Mouse (Mus musculus) olfactory bulb, adult 2 months (tissue): ENCODE data around the gene Smc6.

Experiments
- CTCF ChIP-seq: fragments of 200-500 bp; IDR thresholded peaks from 2 replicates; pipeline ENCODE4 v1.5.1; 2012; ENCODE audit warnings: low read depth, mild to moderate bottlenecking, low read length, moderate library complexity; ENCODE audit not compliant: insufficient read depth
- POLR2A ChIP-seq: fragments of 200-500 bp; IDR thresholded peaks from 2 replicates; pipeline ENCODE4 v1.6.1; 2012; ENCODE audit warnings: mild to moderate bottlenecking, low read depth, low read length, moderate library complexity; ENCODE audit not compliant: insufficient read depth

DNA sequence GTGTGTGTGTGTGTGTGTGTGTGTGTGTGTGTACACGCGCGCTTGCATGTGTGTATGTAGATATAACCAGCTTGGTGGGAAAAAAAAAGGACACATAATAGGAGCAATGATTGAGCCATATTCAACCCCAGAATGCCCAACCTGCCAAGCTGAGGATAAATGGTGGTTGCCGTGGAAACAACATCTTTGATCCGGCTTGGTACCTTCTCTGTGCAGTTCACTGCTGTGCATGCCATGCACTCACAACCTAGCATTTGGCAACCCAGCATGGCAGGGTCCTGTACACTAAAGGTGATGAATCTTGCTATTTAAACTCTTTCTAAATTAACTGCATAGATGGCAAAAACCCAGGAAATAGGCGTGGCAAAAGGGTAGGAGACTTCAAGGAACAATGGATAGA, 96.7 kb downstream of the Smc6 start:
- TF ChIP-seq POLR2A = no peak
- no peak for TF ChIP-seq CTCF
